Mouse (Mus musculus) neural tube, embryonic 11.5 days (tissue): ENCODE data around the gene Gpa33. TPM values are rescaled to one million over a fixed set of nuclear protein-coding genes. Genes with fewer than 3 reads are reported as not detected.

Experiments
- polyA plus RNA-seq: library from polyadenylated mRNA; unstranded; fragments of >200 nt; fragmentation: Nextera tagmentation; extraction: Ambion mirVana; gene quantifications from 2 replicates; pipeline ENCODE4 v1.2.1, GENCODE M21; 2014

Gene Gpa33
- polyA plus RNA-seq, 1 experiment from 2014 or later, result 0.21 TPM

Other genes with a start within 250 kb of the Gpa33 start
- 27.0 and 27.5 TPM in 2 replicates for gene Pou2f1, start 127.6 kb upstream of the Gpa33 start, polyA plus RNA-seq
- gene Dusp27, start 2.3 kb upstream of the Gpa33 start, polyA plus RNA-seq, result 3.6 and 4.7 TPM in 2 replicates
- not detected in 2 replicates for gene Mael, start 108.5 kb downstream of the Gpa33 start, polyA plus RNA-seq
- 4.6 and 5.1 TPM in 2 replicates for gene Ildr2, start 123.9 kb downstream of the Gpa33 start, polyA plus RNA-seq
- 71.1 and 74.0 TPM in 2 replicates for gene Tada1, start 248.9 kb downstream of the Gpa33 start, polyA plus RNA-seq